ENCODE assay signal across 10 mouse cellular contexts in genomic region chr4:28808800-28809199, GRCm38 (mm10). TPM values are rescaled to one million over a fixed set of nuclear protein-coding genes. Genes with fewer than 3 reads are reported as not detected.
A peak's percentile ranks its signal among the peaks of the same experiment; 100 is the strongest.
DNase-seq lines count a peak whose midpoint lies in the region; ATAC-seq and TF ChIP-seq lines count a peak whose summit lies in the region.
"Had no signal": no experiment of that assay in that cellular context is flagged by ENCODE, and none has a peak within 500 bp of the region (broad histone marks: within the 10 kb centered on the region; RNA-seq: fewer than 3 reads in every experiment).

No protein-coding gene starts in this region.

- 0 out of 2 replicates have a peak, but pooled peaks cover 3% of the 10 kb centered on the region for H3K4me1 ChIP-seq in hindbrain, embryonic 10.5 days (replicated peaks)
- no peaks in the 10 kb centered on the region for H3K4me1 ChIP-seq in hindbrain, embryonic 12.5 days
- H3K4me1 ChIP-seq in thymus, adult 2 months (replicated peaks; ENCODE audit: control insufficient read depth, insufficient read depth, low read length), result 0 out of 2 replicates have a peak, but pooled peaks cover 5% of the 10 kb centered on the region
- H3K4me1 ChIP-seq in embryonic facial prominence, embryonic 10.5 days, result peaks cover 13% of the 10 kb centered on the region

- no peak overlapping the region for H3K4me2 ChIP-seq in hindbrain, embryonic 12.5 days (replicated peaks)
- H3K4me2 ChIP-seq: heart, embryonic 13.5 days; liver, embryonic 15.5 days had no signal

- ATAC-seq in hindbrain, embryonic 12.5 days (ENCODE audit: low FRiP score), result no peak

- no peak overlapping the region for H3K4me3 ChIP-seq in hindbrain, embryonic 10.5 days
- no peak overlapping the region for H3K4me3 ChIP-seq in hindbrain, embryonic 12.5 days
- H3K4me3 ChIP-seq in thymus, adult 2 months (ENCODE audit: control insufficient read depth, insufficient read depth, low read length), result no peak overlapping the region
- H3K4me3 ChIP-seq in embryonic facial prominence, embryonic 10.5 days, result no peak overlapping the region
- H3K4me3 ChIP-seq: heart, embryonic 13.5 days; liver, embryonic 15.5 days had no signal

- H3K9me3 ChIP-seq in hindbrain, embryonic 10.5 days, result no peaks in the 10 kb centered on the region
- H3K9me3 ChIP-seq in hindbrain, embryonic 12.5 days (replicated peaks), result no peaks in the 10 kb centered on the region
- no peaks in the 10 kb centered on the region for H3K9me3 ChIP-seq in embryonic facial prominence, embryonic 10.5 days
- H3K9me3 ChIP-seq: heart, embryonic 13.5 days; liver, embryonic 15.5 days had no signal

- H3K27ac ChIP-seq in hindbrain, embryonic 10.5 days, result no peak overlapping the region
- no peak overlapping the region for H3K27ac ChIP-seq in hindbrain, embryonic 12.5 days
- no peak overlapping the region for H3K27ac ChIP-seq in thymus, adult 2 months (ENCODE audit: control insufficient read depth, insufficient read depth, low read length)
- H3K27ac ChIP-seq in embryonic facial prominence, embryonic 10.5 days (replicated peaks), result no peak overlapping the region
- H3K27ac ChIP-seq: heart, embryonic 13.5 days; liver, embryonic 15.5 days had no signal

- no peak for TF ChIP-seq POLR2A in thymus, adult 2 months (IDR thresholded peaks at IDR 0.05; ENCODE audit: control insufficient read depth, extremely low read depth, insufficient read depth, low read length, poor library complexity)

- peak; percentile 17 for DNase-seq in hindbrain, embryonic 10.5 days (ENCODE audit: low spot score)
- DNase-seq in thymus, adult 2 months, result peak; percentile 6
- DNase-seq in thymus, postnatal 0 days (ENCODE audit: low spot score), result no peak
- DNase-seq in embryonic facial prominence, embryonic 10.5 days (ENCODE audit: low spot score), result peak; percentile 44
- peak; percentile 63 for DNase-seq in retina, postnatal 1 day
- no peak for DNase-seq in frontal cortex, postnatal 10 days (ENCODE audit: low spot score in 2 of 2)
- no peak for DNase-seq in urinary bladder, adult 18-20 months (ENCODE audit: low spot score in 2 of 2)

- H3K27me3 ChIP-seq in hindbrain, embryonic 10.5 days (ENCODE audit: insufficient read depth, poor library complexity, severe bottlenecking), result no peaks in the 10 kb centered on the region
- H3K27me3 ChIP-seq in hindbrain, embryonic 12.5 days, result no peaks in the 10 kb centered on the region
- peaks cover 3% of the 10 kb centered on the region; the same call in 1 of the 2 replicates for H3K27me3 ChIP-seq in thymus, adult 2 months (ENCODE audit: control insufficient read depth, insufficient read depth, low read length)
- no peaks in the 10 kb centered on the region for H3K27me3 ChIP-seq in embryonic facial prominence, embryonic 10.5 days (replicated peaks; ENCODE audit: low read depth, poor library complexity, severe bottlenecking)
- H3K27me3 ChIP-seq: heart, embryonic 13.5 days had no signal

- no peaks in the 10 kb centered on the region for H3K36me3 ChIP-seq in hindbrain, embryonic 10.5 days
- no peaks in the 10 kb centered on the region for H3K36me3 ChIP-seq in hindbrain, embryonic 12.5 days
- no peaks in the 10 kb centered on the region for H3K36me3 ChIP-seq in thymus, adult 2 months (ENCODE audit: control insufficient read depth, insufficient read depth, low read length)
- H3K36me3 ChIP-seq in embryonic facial prominence, embryonic 10.5 days (replicated peaks), result no peaks in the 10 kb centered on the region
- H3K36me3 ChIP-seq: heart, embryonic 13.5 days; liver, embryonic 15.5 days had no signal

- H3K9ac ChIP-seq in hindbrain, embryonic 12.5 days, result no peak overlapping the region
- H3K9ac ChIP-seq: heart, embryonic 13.5 days; liver, embryonic 15.5 days had no signal

- TF ChIP-seq CTCF in thymus, adult 2 months (IDR thresholded peaks at IDR 0.05; ENCODE audit: borderline replicate concordance, control insufficient read depth, extremely low read depth, insufficient read depth, low read length, poor library complexity), result no peak

RNA-seq across cellular contexts. Expression of gene Epha7, which starts 4.1 kb away (rescaled TPM):
- polyA plus RNA-seq in hindbrain, embryonic 10.5 days (2016; fragmentation: Nextera tagmentation; extraction: Ambion mirVana), result 49.7 and 60.1 TPM in 2 replicates
- 85.9 and 86.5 TPM in 2 replicates for polyA plus RNA-seq in hindbrain, embryonic 12.5 days (2016; fragmentation: Nextera tagmentation; extraction: Ambion mirVana)
- polyA plus RNA-seq in thymus, adult 2 months (2012; rRNA removed), result 0.16 and 0.18 TPM in 2 replicates
- polyA plus RNA-seq in thymus, postnatal 0 days (2015; fragmentation: Nextera tagmentation; extraction: Ambion mirVana), result 0.65 and 0.75 TPM in 2 replicates
- 41.7 and 46.6 TPM in 2 replicates for polyA plus RNA-seq in embryonic facial prominence, embryonic 10.5 days (2016; fragmentation: Nextera tagmentation; extraction: Ambion mirVana)

Comparison
In these comparisons a context has a peak if more than half of its experiments do, and no peak if none do; other contexts are left out.
1. DNase-seq: peak in hindbrain, embryonic 10.5 days (single experiment), thymus, adult 2 months (single experiment), embryonic facial prominence, embryonic 10.5 days (single experiment) and retina, postnatal 1 day (single experiment); none in thymus, postnatal 0 days (single experiment), frontal cortex, postnatal 10 days (0 of 2) and urinary bladder, adult 18-20 months (0 of 2).
2. RNA of gene Epha7, which starts 4.1 kb away (polyA plus RNA-seq): 85.9 to 86.5 TPM in hindbrain, embryonic 12.5 days, 49.7 to 60.1 TPM in hindbrain, embryonic 10.5 days and 41.7 to 46.6 TPM in embryonic facial prominence, embryonic 10.5 days; 0.65 to 0.75 TPM in thymus, postnatal 0 days and 0.16 to 0.18 TPM in thymus, adult 2 months; every median in the first group is over 10 times any median in the second.